ENCODE assay signal across 20 mouse cellular contexts in genomic region chr3:95385401-95386075, GRCm38 (mm10). TPM values are rescaled to one million over a fixed set of nuclear protein-coding genes. Genes with fewer than 3 reads are reported as not detected.
"Had no signal": no experiment of that assay in that cellular context is flagged by ENCODE, and none has a peak within 500 bp of the region (broad histone marks: within the 10 kb centered on the region; RNA-seq: fewer than 3 reads in every experiment).

No protein-coding gene starts in this region.

- H3K27me3 ChIP-seq: limb, embryonic 12.5 days; liver, embryonic 13.5 days; megakaryocyte, embryonic 14.5 days; neural tube, embryonic 15.5 days had no signal

- H3K27ac ChIP-seq: left cerebral cortex, adult 2 months; limb, embryonic 12.5 days; liver, embryonic 13.5 days; neural tube, embryonic 15.5 days had no signal

- ATAC-seq: lung, postnatal 0 days; midbrain, embryonic 16.5 days had no signal

- H3K4me3 ChIP-seq: left cerebral cortex, adult 2 months; limb, embryonic 12.5 days; liver, embryonic 13.5 days; megakaryocyte, embryonic 14.5 days; neural tube, embryonic 15.5 days had no signal

- DNase-seq: kidney, postnatal 25 days; liver; liver, embryonic 13.5 days; lung, adult 2 months; lung, postnatal 4 days; right cerebral cortex, adult 18-20 months; right cerebral cortex, postnatal 25 days; thymus, postnatal 4 days had no signal

- H3K4me1 ChIP-seq: limb, embryonic 12.5 days; liver, embryonic 13.5 days; neural tube, embryonic 15.5 days had no signal

- H3K9me3 ChIP-seq: limb, embryonic 12.5 days; liver, embryonic 13.5 days; neural tube, embryonic 15.5 days had no signal

- H3K36me3 ChIP-seq: limb, embryonic 12.5 days; liver, embryonic 13.5 days; neural tube, embryonic 15.5 days had no signal

- H3K9ac ChIP-seq: limb, embryonic 12.5 days; liver, embryonic 13.5 days; neural tube, embryonic 15.5 days had no signal

- H3K4me2 ChIP-seq: limb, embryonic 12.5 days; liver, embryonic 13.5 days; midbrain, embryonic 11.5 days; neural tube, embryonic 15.5 days had no signal

RNA-seq across cellular contexts. Expression of gene 4930558C23Rik, which starts 17.1 kb away (rescaled TPM):
- total RNA-seq: layer of hippocampus, postnatal 25 days; left cerebral cortex, adult 2 months; left cerebral cortex, postnatal 25 days had no signal
- polyA plus RNA-seq: limb, embryonic 12.5 days; liver, embryonic 13.5 days; midbrain, embryonic 11.5 days; midbrain, embryonic 16.5 days; neural tube, embryonic 11.5 days; neural tube, embryonic 15.5 days; small intestine, adult 2 months; thymus, postnatal 0 days had no signal
